Mouse (Mus musculus) kidney, embryonic 15.5 days (tissue): ENCODE measurements at regions not wholly inside any gene's neighbourhood (a gene's known extent, or its start where the extent isn't known, plus 50 kb on each side); places are given as distances from the start of the nearest gene placed in this dataset.

ENCODE experiments used
- ATAC-seq: fragments of 200-750 bp; cut with Nextera tagmentation; replicated peaks from 2 replicates; pipeline ENCODE4 v1.8.0; 2017; ENCODE audit warnings: moderate TSS enrichment; ENCODE audit not compliant: low FRiP score
- H3K27ac ChIP-seq: fragments of 300-500 bp; sonication (generic); 2 replicates; pipeline ENCODE4 v1.5.1; 2015; ENCODE audit warnings: mild to moderate bottlenecking, inconsistent platforms
- H3K27me3 ChIP-seq: fragments of 300-500 bp; sonication (generic); 2 replicates; pipeline ENCODE4 v1.6.1; 2015; ENCODE audit warnings: inconsistent platforms
- H3K36me3 ChIP-seq: fragments of 300-500 bp; sonication (generic); 2 replicates; pipeline ENCODE4 v1.6.1; 2015; ENCODE audit warnings: inconsistent platforms
- H3K4me1 ChIP-seq: fragments of 300-500 bp; sonication (generic); 2 replicates; pipeline ENCODE4 v1.6.1; 2015; ENCODE audit warnings: inconsistent platforms
- H3K4me2 ChIP-seq: fragments of 300-500 bp; sonication (generic); 2 replicates; pipeline ENCODE4 v1.6.1; 2015; ENCODE audit warnings: moderate library complexity, mild to moderate bottlenecking, inconsistent platforms
- H3K4me3 ChIP-seq: fragments of 300-500 bp; sonication (generic); replicated peaks from 2 replicates; pipeline ENCODE4 v1.5.1; 2015; ENCODE audit warnings: mild to moderate bottlenecking, inconsistent platforms
- H3K9ac ChIP-seq: fragments of 300-500 bp; sonication (generic); 2 replicates; pipeline ENCODE4 v1.6.1; 2015; ENCODE audit warnings: mild to moderate bottlenecking, inconsistent platforms
- H3K9me3 ChIP-seq: fragments of 300-500 bp; sonication (generic); replicated peaks from 2 replicates; pipeline ENCODE4 v1.6.1; 2016; ENCODE audit warnings: inconsistent platforms
- WGBS: fragments of 180-500 bp; shearing (Covaris S2); methylation state at CpG from one replicate; pipeline ENCODE4 v1.1.7; 2015; ENCODE audit warnings: mixed read lengths; 5-methylcytosine and 5-hydroxymethylcytosine counted together

GRCm38 (mm10) chr11:45136781-45137180 is 519.7 kb downstream of the Ebf1 start:
- Histone ChIP-seq H3K4me1 (no peaks in the 10 kb centered on the region), H3K27ac (no peak overlapping the region), H3K27me3 (no peaks in the 10 kb centered on the region), H3K4me2 (no peak overlapping the region), H3K36me3 (no peaks in the 10 kb centered on the region), H3K4me3 (no peak overlapping the region), H3K9ac (no peak overlapping the region), H3K9me3 (no peaks in the 10 kb centered on the region)
- 74% methylated on average over 2 of the region's 2 CpGs for WGBS
- ATAC-seq, result no peak

GRCm38 (mm10) chr11:45138351-45138975 is 521.3 kb downstream of the Ebf1 start:
- H3K4me1 ChIP-seq, result no peaks in the 10 kb centered on the region
- H3K9ac ChIP-seq, result no peak overlapping the region
- WGBS, result 52% methylated on average over 4 of the region's 4 CpGs
- H3K36me3 ChIP-seq, result no peaks in the 10 kb centered on the region
- H3K9me3 ChIP-seq, result no peaks in the 10 kb centered on the region
- H3K27ac ChIP-seq, result no peak overlapping the region
- no peaks in the 10 kb centered on the region for H3K27me3 ChIP-seq
- H3K4me3 ChIP-seq, result no peak overlapping the region
- no peak overlapping the region for H3K4me2 ChIP-seq
- no peak for ATAC-seq

DNA sequence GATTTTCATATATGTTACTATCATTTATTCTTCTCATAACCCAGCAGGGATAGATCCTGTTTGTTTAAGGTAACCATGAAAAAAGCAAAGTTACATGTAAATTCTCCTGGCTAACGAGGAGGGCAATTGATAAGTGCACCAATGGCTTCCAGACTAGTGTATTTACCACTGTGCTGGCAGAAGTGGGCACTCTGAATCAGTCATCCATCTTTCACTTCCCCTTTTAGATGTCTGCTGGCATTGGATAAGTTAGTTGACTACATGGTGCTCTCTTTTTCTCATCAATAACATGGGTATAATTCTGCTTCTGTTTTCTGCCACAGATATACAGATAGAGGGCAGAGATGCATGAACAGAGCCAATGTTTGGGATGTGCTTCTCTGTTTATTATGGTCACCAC is 523.4 kb downstream of the Ebf1 start:
- H3K9ac ChIP-seq, result no peak overlapping the region
- 90% methylated on average over 1 of the region's 1 CpGs for WGBS
- H3K9me3 ChIP-seq, result no peaks in the 10 kb centered on the region
- H3K4me3 ChIP-seq, result no peak overlapping the region
- no peaks in the 10 kb centered on the region for H3K27me3 ChIP-seq
- H3K4me1 ChIP-seq, result no peaks in the 10 kb centered on the region
- H3K4me2 ChIP-seq, result no peak overlapping the region
- no peak overlapping the region for H3K27ac ChIP-seq
- no peaks in the 10 kb centered on the region for H3K36me3 ChIP-seq
- ATAC-seq, result no peak

DNA sequence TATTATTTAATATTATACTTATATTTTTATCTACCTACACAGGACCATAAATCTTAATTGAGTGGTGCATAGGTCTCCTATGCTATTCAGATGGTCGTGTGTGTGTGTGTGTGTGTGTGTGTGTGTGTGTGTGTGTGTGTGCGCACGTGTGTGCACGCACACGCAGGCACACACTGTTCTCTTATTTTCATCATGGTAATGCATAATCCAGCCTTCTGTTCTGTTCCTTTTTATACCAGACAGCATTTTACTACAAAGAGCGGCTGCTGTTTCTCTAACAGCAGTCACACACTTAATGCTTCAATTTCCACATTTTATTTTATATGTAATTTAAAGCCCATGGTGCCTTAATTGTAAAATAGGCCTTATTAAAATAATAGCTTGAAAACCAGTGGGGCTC is 537.0 kb downstream of the Ebf1 start:
- no peaks in the 10 kb centered on the region for H3K27me3 ChIP-seq
- H3K4me1 ChIP-seq, result 0 out of 2 replicates have a peak, but pooled peaks cover 5% of the 10 kb centered on the region
- no peaks in the 10 kb centered on the region for H3K36me3 ChIP-seq
- H3K4me3 ChIP-seq, result no peak overlapping the region
- H3K27ac ChIP-seq, result no peak overlapping the region
- H3K9me3 ChIP-seq, result no peaks in the 10 kb centered on the region
- no peak overlapping the region for H3K9ac ChIP-seq
- no peak for ATAC-seq
- H3K4me2 ChIP-seq, result no peak overlapping the region
- whole genome bisulfite sequencing, result 88% methylated on average over 6 of the region's 6 CpGs

- Histone ChIP-seq H3K9ac (no peak overlapping the region), H3K4me2 (no peak overlapping the region), H3K27me3 (no peaks in the 10 kb centered on the region), H3K4me1 (0 out of 2 replicates have a peak, but pooled peaks cover 5% of the 10 kb centered on the region), H3K27ac (no peak overlapping the region), H3K9me3 (no peaks in the 10 kb centered on the region), H3K36me3 (no peaks in the 10 kb centered on the region), H3K4me3 (no peak overlapping the region)
- 32% methylated on average over 8 of the region's 8 CpGs for WGBS
- no peak for ATAC-seq
Observed at GRCm38 (mm10) chr11:45154497-45154896, 537.4 kb downstream of the Ebf1 start.

- H3K4me3 ChIP-seq, result no peak overlapping the region
- no peak for ATAC-seq
- H3K27me3 ChIP-seq, result no peaks in the 10 kb centered on the region
- no peak overlapping the region for H3K9ac ChIP-seq
- no peak overlapping the region for H3K4me2 ChIP-seq
- H3K36me3 ChIP-seq, result no peaks in the 10 kb centered on the region
- no peaks in the 10 kb centered on the region for H3K9me3 ChIP-seq
- WGBS, result 57% methylated on average over 1 of the region's 1 CpGs
- no peak overlapping the region for H3K27ac ChIP-seq
- H3K4me1 ChIP-seq, result 0 out of 2 replicates have a peak, but pooled peaks cover 5% of the 10 kb centered on the region
Observed at GRCm38 (mm10) chr11:45155782-45156181, 538.7 kb downstream of the Ebf1 start.

GRCm38 (mm10) chr11:45158282-45158681 is 541.2 kb downstream of the Ebf1 start:
- no peak overlapping the region for H3K27ac ChIP-seq
- 64% methylated on average over 2 of the region's 2 CpGs for whole genome bisulfite sequencing
- H3K4me2 ChIP-seq, result no peak overlapping the region
- no peaks in the 10 kb centered on the region for H3K27me3 ChIP-seq
- ATAC-seq, result no peak
- H3K9ac ChIP-seq, result no peak overlapping the region
- 0 out of 2 replicates have a peak, but pooled peaks cover 5% of the 10 kb centered on the region for H3K4me1 ChIP-seq
- H3K4me3 ChIP-seq, result no peak overlapping the region
- H3K36me3 ChIP-seq, result no peaks in the 10 kb centered on the region
- H3K9me3 ChIP-seq, result no peaks in the 10 kb centered on the region

GRCm38 (mm10) chr11:45160871-45161270 is 543.8 kb downstream of the Ebf1 start:
- no peaks in the 10 kb centered on the region for H3K4me1 ChIP-seq
- no peak overlapping the region for H3K9ac ChIP-seq
- H3K27me3 ChIP-seq, result no peaks in the 10 kb centered on the region
- no peak overlapping the region for H3K27ac ChIP-seq
- H3K4me3 ChIP-seq, result no peak overlapping the region
- H3K36me3 ChIP-seq, result no peaks in the 10 kb centered on the region
- WGBS, result 85% methylated on average over 8 of the region's 8 CpGs
- H3K4me2 ChIP-seq, result no peak overlapping the region
- no peaks in the 10 kb centered on the region for H3K9me3 ChIP-seq
- ATAC-seq, result no peak

DNA sequence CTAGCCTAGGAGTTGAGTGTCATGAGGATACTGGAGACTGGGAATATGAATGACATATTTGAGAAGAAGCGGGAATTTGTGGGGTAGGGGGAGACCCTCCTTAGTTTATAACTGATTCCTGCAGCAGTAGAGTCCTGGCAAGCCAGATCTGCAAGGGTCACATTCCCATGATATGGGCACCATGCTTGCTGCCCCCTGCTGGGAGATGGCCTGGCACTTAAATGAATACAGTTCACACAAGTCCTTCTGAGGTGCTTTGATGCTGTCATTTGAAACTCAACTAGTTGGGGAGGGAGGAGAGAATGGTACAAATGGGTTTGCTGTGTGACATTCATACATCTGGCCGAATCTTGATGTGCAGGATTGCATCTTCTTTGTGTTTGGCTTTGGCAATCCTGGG is 556.4 kb downstream of the Ebf1 start:
- no peaks in the 10 kb centered on the region for H3K27me3 ChIP-seq
- no peaks in the 10 kb centered on the region for H3K9me3 ChIP-seq
- WGBS, result 84% methylated on average over 2 of the region's 2 CpGs
- H3K4me2 ChIP-seq, result no peak overlapping the region
- ATAC-seq, result no peak
- no peaks in the 10 kb centered on the region for H3K36me3 ChIP-seq
- peaks cover 6% of the 10 kb centered on the region for H3K4me1 ChIP-seq
- no peak overlapping the region for H3K9ac ChIP-seq
- H3K27ac ChIP-seq, result no peak overlapping the region
- H3K4me3 ChIP-seq, result no peak overlapping the region

- Histone ChIP-seq H3K9me3 (no peaks in the 10 kb centered on the region), H3K4me1 (peaks cover 6% of the 10 kb centered on the region), H3K27me3 (no peaks in the 10 kb centered on the region), H3K4me3 (no peak overlapping the region), H3K27ac (no peak overlapping the region), H3K4me2 (no peak overlapping the region), H3K9ac (no peak overlapping the region), H3K36me3 (no peaks in the 10 kb centered on the region)
- ATAC-seq, result no peak
- WGBS, result 55% methylated on average over 2 of the region's 2 CpGs
Observed at GRCm38 (mm10) chr11:45174071-45174470, 557.0 kb downstream of the Ebf1 start.

DNA sequence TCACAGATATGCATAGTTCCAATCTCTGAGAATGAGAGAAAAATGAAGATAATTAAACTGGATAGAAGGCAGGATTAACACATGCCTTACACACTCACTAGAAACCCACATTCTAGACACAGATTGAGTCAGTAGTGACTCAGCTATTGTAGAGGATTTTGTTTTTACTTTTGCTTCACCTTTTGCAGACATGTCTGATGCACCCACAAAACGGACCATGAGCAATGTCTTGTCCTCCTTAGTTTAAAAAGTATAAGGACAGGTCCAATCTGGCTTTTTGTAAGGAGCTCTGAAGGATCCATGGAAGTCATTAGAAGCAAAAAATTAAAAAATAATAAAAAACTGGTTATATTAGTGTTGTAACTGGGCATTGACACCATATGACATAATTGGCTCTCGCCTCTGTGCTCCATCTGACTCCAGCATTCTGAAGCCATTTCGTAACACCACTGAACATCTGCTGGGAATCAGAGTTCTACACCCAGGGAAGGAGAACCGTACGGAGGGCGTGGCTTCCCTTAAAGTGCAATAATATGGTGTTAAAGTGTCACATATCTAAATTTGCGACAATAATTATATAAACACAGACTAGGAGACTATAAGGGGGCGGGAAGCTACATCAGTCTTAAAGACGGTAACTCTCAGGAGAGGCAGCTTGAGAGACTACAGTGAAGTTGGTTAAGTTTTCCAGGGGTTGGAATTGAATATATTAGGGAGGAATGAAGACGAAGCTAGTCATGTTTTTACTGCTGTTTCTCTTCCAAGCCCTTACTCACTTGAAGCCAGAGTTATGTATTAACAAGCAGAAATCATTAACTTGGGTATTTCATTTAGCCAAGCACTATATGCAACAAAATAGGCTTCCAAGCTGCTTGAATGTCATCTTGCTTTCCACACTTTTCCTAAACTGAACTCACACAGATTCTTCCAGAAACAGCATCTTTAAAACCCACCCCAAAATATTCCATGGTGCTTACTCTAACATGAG is 558.0 kb downstream of the Ebf1 start:
- H3K36me3 ChIP-seq, result no peaks in the 10 kb centered on the region
- H3K4me2 ChIP-seq, result no peak overlapping the region
- H3K9me3 ChIP-seq, result no peaks in the 10 kb centered on the region
- H3K27me3 ChIP-seq, result no peaks in the 10 kb centered on the region
- WGBS, result 62% methylated on average over 10 of the region's 10 CpGs
- H3K9ac ChIP-seq, result no peak overlapping the region
- H3K4me1 ChIP-seq, result peaks cover 6% of the 10 kb centered on the region
- peak; percentile 77 for ATAC-seq
- no peak overlapping the region for H3K4me3 ChIP-seq
- H3K27ac ChIP-seq, result no peak overlapping the region; the same call in 1 of the 2 replicates

- H3K27ac ChIP-seq, result no peak overlapping the region
- no peaks in the 10 kb centered on the region for H3K27me3 ChIP-seq
- no peaks in the 10 kb centered on the region for H3K9me3 ChIP-seq
- no peak for ATAC-seq
- H3K36me3 ChIP-seq, result no peaks in the 10 kb centered on the region
- WGBS, result 92% methylated on average over 3 of the region's 3 CpGs
- no peak overlapping the region for H3K9ac ChIP-seq
- peaks cover 6% of the 10 kb centered on the region for H3K4me1 ChIP-seq
- no peak overlapping the region for H3K4me3 ChIP-seq
- H3K4me2 ChIP-seq, result no peak overlapping the region
Observed at GRCm38 (mm10) chr11:45176971-45177370, 559.9 kb downstream of the Ebf1 start.
